Mouse (Mus musculus) testis, adult 2 months (tissue): ENCODE measurements around the gene Fam83g. TPM values are rescaled to one million over a fixed set of nuclear protein-coding genes. Genes with fewer than 3 reads are reported as not detected.

Experiments
- H3K27ac ChIP-seq: fragments of 200-500 bp; 2 replicates; pipeline ENCODE4 v1.5.1; 2012; ENCODE audit warnings: low read depth, low read length; ENCODE audit not compliant: control insufficient read depth, insufficient read depth
- H3K27me3 ChIP-seq: fragments of 200-500 bp; 2 replicates; pipeline ENCODE4 v1.6.1; 2012; ENCODE audit warnings: mild to moderate bottlenecking, low read length, moderate library complexity; ENCODE audit not compliant: control insufficient read depth, insufficient read depth
- H3K36me3 ChIP-seq: fragments of 200-500 bp; 2 replicates; pipeline ENCODE4 v1.6.1; 2012; ENCODE audit warnings: mild to moderate bottlenecking, low read length; ENCODE audit not compliant: control insufficient read depth, insufficient read depth
- H3K4me1 ChIP-seq: fragments of 200-500 bp; 2 replicates; pipeline ENCODE4 v1.6.1; 2012; ENCODE audit warnings: low read length; ENCODE audit not compliant: control insufficient read depth, insufficient read depth
- H3K4me3 ChIP-seq: fragments of 200-500 bp; 2 replicates; pipeline ENCODE4 v1.5.1; 2012; ENCODE audit warnings: low read depth, mild to moderate bottlenecking, low read length, moderate library complexity, mixed read lengths; ENCODE audit not compliant: control insufficient read depth
- CTCF ChIP-seq: fragments of 200-500 bp; IDR thresholded peaks from 2 replicates; pipeline ENCODE4 v1.5.1; 2012; ENCODE audit warnings: low read depth, mild to moderate bottlenecking, inconsistent platforms, low read length, moderate library complexity; ENCODE audit not compliant: control insufficient read depth, insufficient read depth, insufficient replicate concordance
- POLR2A ChIP-seq: fragments of 200-500 bp; IDR thresholded peaks from 2 replicates; pipeline ENCODE4 v1.6.1; 2012; ENCODE audit warnings: low read depth, mild to moderate bottlenecking, inconsistent platforms, low read length, moderate library complexity; ENCODE audit not compliant: control insufficient read depth
- polyA plus RNA-seq: library from polyadenylated mRNA; depleted of rRNA; stranded (reverse); fragments of >200 nt; gene quantifications from 2 replicates; pipeline ENCODE4 v1.2.3, GENCODE M21; 2012

Gene Fam83g
- polyA plus RNA-seq, 1 experiment = 1.3 TPM

DNA sequence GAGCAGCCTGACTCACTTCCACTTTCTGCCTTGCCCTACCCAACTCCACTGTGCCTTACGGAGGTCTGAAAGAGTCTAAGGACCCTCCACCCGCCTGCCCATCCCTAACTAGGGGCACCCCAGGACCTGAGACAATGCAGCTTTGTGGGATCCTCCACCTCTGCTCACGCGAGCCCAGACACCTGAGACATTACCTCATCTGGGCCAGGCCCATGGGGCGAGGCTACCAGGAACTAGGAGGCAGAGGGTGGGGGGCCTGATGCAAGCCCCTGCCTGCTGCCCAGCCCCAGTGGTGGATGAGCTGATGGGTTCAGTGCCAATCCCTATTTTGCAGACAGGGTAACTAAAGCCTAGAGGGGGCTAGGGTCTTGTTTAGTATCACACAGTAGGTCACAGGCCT is 15.6 kb downstream of the Fam83g start:
- H3K27ac ChIP-seq = no peak overlapping the region
- H3K4me3 ChIP-seq = no peak overlapping the region

DNA sequence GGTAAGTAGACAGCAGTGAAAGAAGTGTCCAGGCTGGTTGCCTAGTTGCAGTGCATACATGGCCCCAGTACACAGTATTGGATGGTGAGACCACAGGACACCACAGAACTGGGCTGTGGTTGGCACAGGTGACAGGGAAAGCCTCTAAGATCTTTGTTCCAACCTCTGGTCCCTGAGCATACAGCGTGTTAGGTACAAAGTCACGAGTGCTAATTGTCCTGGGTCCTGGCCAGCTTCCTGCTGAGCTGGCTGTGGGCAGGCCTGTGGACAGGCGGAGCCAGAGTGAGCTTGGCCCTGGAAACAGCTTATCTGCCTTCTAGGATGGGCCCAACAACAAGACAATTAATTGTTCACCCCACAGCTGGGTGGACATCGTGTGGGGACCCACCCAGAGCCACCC is 16.0 kb downstream of the Fam83g start:
- TF ChIP-seq POLR2A = no peak
- Histone ChIP-seq H3K36me3 (no peaks in the 10 kb centered on the region), H3K4me3 (no peak overlapping the region), H3K27me3 (no peaks in the 10 kb centered on the region), H3K4me1 (no peaks in the 10 kb centered on the region), H3K27ac (no peak overlapping the region)

More for the DNA sequence above, 15.6 kb downstream of the Fam83g start:
- H3K36me3 ChIP-seq = no peaks in the 10 kb centered on the region
- H3K27me3 ChIP-seq = no peaks in the 10 kb centered on the region
- no peak for TF ChIP-seq POLR2A
- TF ChIP-seq CTCF = no peak
- H3K4me1 ChIP-seq = no peaks in the 10 kb centered on the region

DNA sequence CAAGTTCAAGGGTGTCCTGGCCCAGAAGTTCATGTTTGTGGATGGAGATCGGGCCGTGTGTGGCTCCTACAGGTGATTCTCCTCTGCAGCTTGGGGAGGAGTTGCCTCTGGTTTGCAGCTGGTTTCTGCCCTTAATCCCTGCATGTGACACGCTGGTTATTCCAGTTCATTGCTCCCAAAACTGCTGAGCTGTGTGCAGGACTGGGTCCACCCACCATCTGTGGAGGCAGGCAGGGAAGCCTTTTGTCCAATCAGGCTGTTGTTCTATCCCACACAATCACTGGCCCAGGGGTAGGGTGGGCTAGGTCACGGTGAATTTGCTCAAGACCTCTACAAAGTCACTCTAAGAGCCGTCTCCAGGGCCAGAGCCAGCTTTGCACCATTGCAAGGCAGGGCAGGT is 17.8 kb downstream of the Fam83g start:
- Histone ChIP-seq H3K36me3 (no peaks in the 10 kb centered on the region), H3K4me1 (no peaks in the 10 kb centered on the region), H3K27ac (no peak overlapping the region), H3K4me3 (no peak overlapping the region), H3K27me3 (no peaks in the 10 kb centered on the region)
- TF ChIP-seq POLR2A = no peak
- no peak for TF ChIP-seq CTCF

DNA sequence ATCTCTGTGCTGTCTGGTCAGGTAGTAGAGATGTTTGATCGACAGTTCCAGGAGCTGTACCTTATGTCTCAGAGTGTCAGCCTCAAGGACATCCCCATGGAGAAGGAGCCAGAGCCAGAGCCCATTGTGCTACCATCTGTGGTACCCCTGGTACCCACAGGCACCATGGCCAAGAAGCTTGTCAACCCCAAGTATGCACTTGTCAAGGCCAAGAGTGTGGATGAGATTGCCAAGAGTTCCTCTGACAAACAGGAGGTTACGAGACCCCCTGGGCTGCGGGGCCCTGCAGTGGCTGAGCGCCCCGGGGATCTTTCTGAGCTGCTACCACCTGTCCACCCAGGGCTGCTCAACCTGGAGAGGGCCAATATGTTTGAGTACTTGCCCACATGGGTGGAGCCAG is 18.6 kb downstream of the Fam83g start:
- no peaks in the 10 kb centered on the region for H3K36me3 ChIP-seq
- no peak for TF ChIP-seq CTCF
- no peak for TF ChIP-seq POLR2A
- no peaks in the 10 kb centered on the region for H3K27me3 ChIP-seq
- no peak overlapping the region for H3K27ac ChIP-seq
- no peak overlapping the region for H3K4me3 ChIP-seq
- no peaks in the 10 kb centered on the region for H3K4me1 ChIP-seq

DNA sequence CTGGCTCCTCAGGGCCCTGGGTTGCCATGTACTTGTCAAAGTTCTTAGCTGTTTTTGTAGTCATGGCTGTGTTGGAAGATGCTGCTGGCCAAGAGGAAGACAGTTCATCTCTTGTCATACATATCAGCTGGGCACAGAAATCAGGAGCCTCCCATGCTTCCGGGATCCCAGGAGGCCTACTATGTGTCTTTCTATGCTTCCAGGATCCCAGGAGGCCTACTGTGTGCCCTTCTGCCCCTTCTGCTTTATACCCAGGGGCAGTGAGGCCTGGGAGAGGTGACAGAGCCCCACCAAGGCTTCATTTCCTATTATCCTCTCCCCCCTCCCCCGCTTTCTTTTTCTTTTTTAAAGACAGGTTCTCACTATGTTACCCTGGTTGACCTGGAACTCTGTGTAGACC is 21.7 kb downstream of the Fam83g start:
- H3K4me3 ChIP-seq = no peak overlapping the region
- no peaks in the 10 kb centered on the region for H3K27me3 ChIP-seq
- H3K36me3 ChIP-seq = no peaks in the 10 kb centered on the region
- TF ChIP-seq POLR2A (no peak), CTCF (no peak)
- no peaks in the 10 kb centered on the region for H3K4me1 ChIP-seq
- H3K27ac ChIP-seq = no peak overlapping the region

DNA sequence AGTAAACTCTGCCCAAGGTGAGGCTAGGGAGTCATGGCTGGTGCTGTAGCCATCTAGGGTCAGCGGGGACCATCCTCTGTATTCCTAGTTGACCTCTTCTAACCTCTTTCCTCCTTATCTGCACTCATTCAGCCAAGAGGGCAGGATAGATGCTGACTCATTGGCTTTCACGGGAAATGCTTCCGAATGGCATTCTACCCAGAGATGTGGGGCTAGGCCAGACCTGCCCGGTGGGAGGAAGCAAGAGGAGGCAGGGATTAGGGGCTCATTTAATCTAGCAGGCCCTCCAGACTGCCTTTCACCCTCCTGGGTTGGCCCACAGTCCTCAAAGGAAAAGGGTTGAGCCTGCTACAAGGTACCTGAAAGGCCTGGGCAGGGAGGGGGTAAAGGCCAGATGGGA is 22.3 kb downstream of the Fam83g start:
- Histone ChIP-seq H3K4me3 (no peak overlapping the region), H3K4me1 (no peaks in the 10 kb centered on the region), H3K27ac (no peak overlapping the region), H3K36me3 (no peaks in the 10 kb centered on the region), H3K27me3 (no peaks in the 10 kb centered on the region)
- TF ChIP-seq POLR2A = no peak
- no peak for TF ChIP-seq CTCF

DNA sequence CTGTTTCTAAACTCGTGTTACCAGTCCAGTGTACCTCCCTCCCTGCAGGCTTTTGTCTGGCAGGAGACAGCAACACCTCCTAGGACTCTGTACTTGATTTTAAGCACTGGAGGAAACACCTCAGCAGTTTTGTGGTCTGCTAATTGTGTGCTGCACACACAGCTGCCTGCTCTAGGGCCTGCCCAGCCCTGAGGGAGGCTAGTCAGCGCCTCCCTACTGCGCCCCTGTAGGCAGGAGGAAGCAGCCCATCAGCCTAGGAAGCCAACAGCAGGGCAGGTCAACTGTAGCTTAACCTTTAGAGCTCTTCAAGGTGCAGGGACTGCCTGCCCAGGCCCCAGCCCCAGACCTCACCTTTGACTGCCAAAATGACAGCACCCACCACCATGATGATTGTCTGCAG is 25.0 kb downstream of the Fam83g start:
- no peaks in the 10 kb centered on the region for H3K4me1 ChIP-seq
- no peak for TF ChIP-seq CTCF
- no peak for TF ChIP-seq POLR2A
- H3K4me3 ChIP-seq = no peak overlapping the region
- no peak overlapping the region for H3K27ac ChIP-seq
- H3K27me3 ChIP-seq = no peaks in the 10 kb centered on the region
- H3K36me3 ChIP-seq = no peaks in the 10 kb centered on the region
